Mouse (Mus musculus): ENCODE results near the gene Timeless. TPM values are rescaled to one million over a fixed set of nuclear protein-coding genes. Genes with fewer than 3 reads are reported as not detected.
"Not testable (repeated sequence)": the region's sequence is repeated elsewhere in the genome, so short reads cannot be mapped to it uniquely, and the experiment has no call there.

Timeless gene
- polyA plus RNA-seq (2016; fragmentation: Nextera tagmentation; extraction: Ambion mirVana), result 65.9 and 89.7 TPM in 2 replicates

- peaks cover 18% of the 10 kb centered on the region for H3K36me3 ChIP-seq
- H3K4me3 ChIP-seq, result peak within 1 kb of the TSS; percentile 85
- H3K27me3 ChIP-seq (ENCODE audit: insufficient read depth, poor library complexity, severe bottlenecking), result no peaks in the 10 kb centered on the region
- under 1% methylated on average over 58 of the region's 58 CpGs for WGBS
- peak within 1 kb of the TSS; percentile 99 for H3K27ac ChIP-seq
- H3K4me1 ChIP-seq (replicated peaks), result peaks cover 19% of the 10 kb centered on the region
- DNase-seq (ENCODE audit: low spot score), result peak; percentile 89
- no peaks in the 10 kb centered on the region for H3K9me3 ChIP-seq
Measured at GRCm38 (mm10) chr10:128231697-128232419, at the start of gene Timeless. Timeless (plus strand) TSS chr10:128232065.

GRCm38 (mm10) chr10:128184296-128184695 lies 47.6 kb upstream of the Timeless start:
- 91% methylated on average over 2 of the region's 2 CpGs for WGBS
- H3K9me3 ChIP-seq, result no peaks in the 10 kb centered on the region
- H3K4me1 ChIP-seq (replicated peaks), result peaks cover 7% of the 10 kb centered on the region
- no peak for DNase-seq (ENCODE audit: low spot score)
- no peak overlapping the region for H3K4me3 ChIP-seq
- H3K36me3 ChIP-seq, result no peaks in the 10 kb centered on the region
- no peak overlapping the region for H3K27ac ChIP-seq
- H3K27me3 ChIP-seq (ENCODE audit: insufficient read depth, poor library complexity, severe bottlenecking), result no peaks in the 10 kb centered on the region

- Histone ChIP-seq H3K27me3 (ENCODE audit: insufficient read depth, poor library complexity, severe bottlenecking) (no peaks in the 10 kb centered on the region), H3K4me3 (no peak overlapping the region), H3K36me3 (no peaks in the 10 kb centered on the region), H3K27ac (no peak overlapping the region), H3K4me1 (replicated peaks) (no peaks in the 10 kb centered on the region), H3K9me3 (no peaks in the 10 kb centered on the region)
- no peak for DNase-seq (ENCODE audit: low spot score)
- WGBS, result 84% methylated on average over 6 of the region's 6 CpGs
Measured at GRCm38 (mm10) chr10:128185277-128185940, 46.5 kb upstream of the Timeless start.

- H3K4me3 ChIP-seq, result no peak overlapping the region
- WGBS, result 47% methylated on average over 2 of the region's 2 CpGs
Measured at GRCm38 (mm10) chr10:128185959-128186358, 45.9 kb upstream of the Timeless start.

GRCm38 (mm10) chr10:128187181-128187605 lies 44.7 kb upstream of the Timeless start:
- no peak overlapping the region for H3K4me3 ChIP-seq
- no peak for DNase-seq (ENCODE audit: low spot score)
- no peaks in the 10 kb centered on the region for H3K4me1 ChIP-seq (replicated peaks)
- H3K9me3 ChIP-seq, result no peaks in the 10 kb centered on the region
- no peaks in the 10 kb centered on the region for H3K36me3 ChIP-seq
- WGBS, result 72% methylated on average over 5 of the region's 5 CpGs
- no peaks in the 10 kb centered on the region for H3K27me3 ChIP-seq (ENCODE audit: insufficient read depth, poor library complexity, severe bottlenecking)
- H3K27ac ChIP-seq, result no peak overlapping the region

More at GRCm38 (mm10) chr10:128185959-128186358, 45.9 kb upstream of the Timeless start:
- Histone ChIP-seq H3K9me3 (no peaks in the 10 kb centered on the region), H3K4me1 (replicated peaks) (no peaks in the 10 kb centered on the region), H3K36me3 (no peaks in the 10 kb centered on the region), H3K27ac (no peak overlapping the region), H3K27me3 (ENCODE audit: insufficient read depth, poor library complexity, severe bottlenecking) (no peaks in the 10 kb centered on the region)
- DNase-seq (ENCODE audit: low spot score), result peak; percentile 88

GRCm38 (mm10) chr10:128188242-128188877 lies 43.5 kb upstream of the Timeless start:
- DNase-seq (ENCODE audit: low spot score), result peak; percentile 59
- WGBS, result 51% methylated on average over 2 of the region's 2 CpGs
- Histone ChIP-seq H3K36me3 (no peaks in the 10 kb centered on the region), H3K4me3 (0 out of 2 replicates have a peak overlapping the region, but pooled peaks have one; percentile 9), H3K4me1 (replicated peaks) (no peaks in the 10 kb centered on the region), H3K27me3 (ENCODE audit: insufficient read depth, poor library complexity, severe bottlenecking) (peaks cover 6% of the 10 kb centered on the region), H3K9me3 (no peaks in the 10 kb centered on the region), H3K27ac (no peak overlapping the region)

GRCm38 (mm10) chr10:128191472-128191871 lies 40.4 kb upstream of the Timeless start:
- Histone ChIP-seq H3K4me1 (replicated peaks) (peaks cover 16% of the 10 kb centered on the region), H3K36me3 (no peaks in the 10 kb centered on the region), H3K4me3 (no peak overlapping the region), H3K27ac (no peak overlapping the region), H3K27me3 (ENCODE audit: insufficient read depth, poor library complexity, severe bottlenecking) (peaks cover 27% of the 10 kb centered on the region), H3K9me3 (no peaks in the 10 kb centered on the region)
- no peak for DNase-seq (ENCODE audit: low spot score)
- 87% methylated on average over 2 of the region's 2 CpGs for WGBS

- 91% methylated on average over 3 of the region's 3 CpGs for WGBS
- not testable (repeated sequence) for H3K9me3 ChIP-seq; DNase-seq (ENCODE audit: low spot score); H3K27ac ChIP-seq; H3K4me3 ChIP-seq; H3K36me3 ChIP-seq
- H3K27me3 ChIP-seq (ENCODE audit: insufficient read depth, poor library complexity, severe bottlenecking), result peaks cover 35% of the 10 kb centered on the region
- H3K4me1 ChIP-seq (replicated peaks), result peaks cover 16% of the 10 kb centered on the region
Measured at GRCm38 (mm10) chr10:128192030-128192766, 39.7 kb upstream of the Timeless start.

GRCm38 (mm10) chr10:128193113-128193512 lies 38.8 kb upstream of the Timeless start:
- WGBS, result 86% methylated on average over 6 of the region's 6 CpGs
- Histone ChIP-seq H3K27me3 (ENCODE audit: insufficient read depth, poor library complexity, severe bottlenecking) (peaks cover 35% of the 10 kb centered on the region), H3K27ac (no peak overlapping the region), H3K9me3 (no peaks in the 10 kb centered on the region), H3K4me1 (replicated peaks) (peaks cover 16% of the 10 kb centered on the region), H3K36me3 (no peaks in the 10 kb centered on the region), H3K4me3 (no peak overlapping the region)
- no peak for DNase-seq (ENCODE audit: low spot score)

- H3K9me3 ChIP-seq, result no peaks in the 10 kb centered on the region
- peak; percentile 98 for DNase-seq (ENCODE audit: low spot score)
- under 1% methylated on average over 45 of the region's 46 CpGs for WGBS
- peak within 1 kb of the TSS; percentile 82 for H3K27ac ChIP-seq
- peaks cover 16% of the 10 kb centered on the region for H3K4me1 ChIP-seq (replicated peaks)
- H3K4me3 ChIP-seq, result peak within 1 kb of the TSS; percentile 89
- no peaks in the 10 kb centered on the region for H3K36me3 ChIP-seq
- peaks cover 35% of the 10 kb centered on the region for H3K27me3 ChIP-seq (ENCODE audit: insufficient read depth, poor library complexity, severe bottlenecking)
Measured at GRCm38 (mm10) chr10:128194024-128194550, 37.8 kb upstream of the Timeless start, which contains the start of gene Gls2. Gls2 (plus strand) TSS chr10:128194457.

- peak overlapping the region; percentile 89 for H3K4me3 ChIP-seq
- no peaks in the 10 kb centered on the region for H3K36me3 ChIP-seq
- no peaks in the 10 kb centered on the region for H3K9me3 ChIP-seq
- peaks cover 16% of the 10 kb centered on the region for H3K4me1 ChIP-seq (replicated peaks)
- H3K27ac ChIP-seq, result peak overlapping the region; percentile 82
- 1% methylated on average over 76 of the region's 79 CpGs for WGBS
- DNase-seq (ENCODE audit: low spot score), result no peak
- H3K27me3 ChIP-seq (ENCODE audit: insufficient read depth, poor library complexity, severe bottlenecking), result peaks cover 35% of the 10 kb centered on the region
Measured at GRCm38 (mm10) chr10:128194551-128195461, 37.1 kb upstream of the Timeless start.
